Mouse (Mus musculus) layer of hippocampus, postnatal 14 days (tissue): ENCODE measurements around the gene Birc5. TPM values are rescaled to one million over a fixed set of nuclear protein-coding genes. Genes with fewer than 3 reads are reported as not detected.
"Not testable (repeated sequence)": the region's sequence is repeated elsewhere in the genome, so short reads cannot be mapped to it uniquely, and the experiment has no call there.

ENCODE experiments used
- DNase-seq, 2 experiments: peaks; one replicate each; pipeline ENCODE4 v3.0.0; 2021 to 2022; ENCODE audit warnings: low spot score in 2 of 2, mixed read lengths in 1 of 2
- total RNA-seq, 2 experiments: library from RNA; stranded (reverse); gene quantifications; 2 replicates each; pipeline ENCODE4 v1.2.3; 2021

The Birc5 gene
- total RNA-seq, 2 experiments from 2014 or later = 2.1 to 3.4 TPM

DNA sequence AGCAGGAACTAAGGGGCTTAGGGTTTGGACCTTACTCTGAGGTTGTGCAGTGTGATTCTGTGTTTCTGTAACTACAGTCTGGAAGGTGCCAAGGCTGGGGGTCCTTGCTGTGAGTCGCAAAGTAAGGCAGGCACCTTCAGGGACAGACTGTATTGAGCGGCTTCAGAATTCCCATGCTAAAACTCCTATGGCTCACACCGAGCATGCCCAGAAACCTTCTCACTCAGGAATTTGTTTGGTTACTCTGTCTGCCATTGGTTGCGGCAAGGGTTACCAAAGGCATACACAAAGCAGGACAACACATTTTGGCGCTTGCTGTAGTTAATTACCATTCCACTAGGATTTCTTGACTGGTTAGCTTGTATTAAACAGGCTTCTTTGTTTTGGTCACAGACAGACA lies 22.9 kb upstream of the Birc5 start:
- DNase-seq = no peak

GRCm38 (mm10) chr11:117826916-117827315 lies 22.1 kb upstream of the Birc5 start:
- DNase-seq = no peak

- DNase-seq = no peak
Measured at GRCm38 (mm10) chr11:117827386-117827785, 21.7 kb upstream of the Birc5 start.

DNA sequence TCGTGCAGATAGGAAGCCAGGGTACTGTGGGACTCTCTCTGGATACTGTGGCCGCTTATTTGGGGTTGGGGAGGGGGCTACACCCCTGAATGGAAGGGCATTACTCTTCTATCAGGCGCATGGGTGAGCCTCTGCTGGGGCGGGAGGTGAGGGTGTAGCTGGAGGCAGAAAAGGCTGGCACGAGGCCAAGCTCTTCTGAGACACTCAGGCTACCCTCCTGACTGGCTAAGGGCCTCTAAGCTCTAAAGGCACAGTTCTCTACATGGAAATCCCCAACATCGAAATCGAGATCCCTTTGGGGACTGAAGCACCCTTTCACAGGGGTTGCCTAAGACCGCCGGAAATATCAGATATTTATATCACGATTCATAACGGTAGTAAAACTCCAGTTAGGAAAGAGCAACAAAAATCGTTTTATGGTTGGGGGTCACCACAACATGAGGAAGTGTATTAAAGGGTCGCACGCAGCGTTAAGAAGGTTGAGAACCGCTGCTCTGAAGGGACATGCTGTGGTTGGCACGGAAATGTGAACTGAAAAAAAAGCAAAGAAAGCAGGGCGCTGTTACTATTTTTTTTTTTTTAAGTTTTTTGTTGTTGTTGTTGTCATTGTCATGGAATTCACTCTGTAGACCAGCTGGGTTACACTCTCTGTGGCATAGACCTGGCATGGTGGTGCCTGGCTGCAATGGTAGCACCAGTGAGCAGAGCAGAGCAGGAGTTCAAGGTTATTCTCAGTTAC lies 20.7 kb upstream of the Birc5 start:
- no peak for DNase-seq

DNA sequence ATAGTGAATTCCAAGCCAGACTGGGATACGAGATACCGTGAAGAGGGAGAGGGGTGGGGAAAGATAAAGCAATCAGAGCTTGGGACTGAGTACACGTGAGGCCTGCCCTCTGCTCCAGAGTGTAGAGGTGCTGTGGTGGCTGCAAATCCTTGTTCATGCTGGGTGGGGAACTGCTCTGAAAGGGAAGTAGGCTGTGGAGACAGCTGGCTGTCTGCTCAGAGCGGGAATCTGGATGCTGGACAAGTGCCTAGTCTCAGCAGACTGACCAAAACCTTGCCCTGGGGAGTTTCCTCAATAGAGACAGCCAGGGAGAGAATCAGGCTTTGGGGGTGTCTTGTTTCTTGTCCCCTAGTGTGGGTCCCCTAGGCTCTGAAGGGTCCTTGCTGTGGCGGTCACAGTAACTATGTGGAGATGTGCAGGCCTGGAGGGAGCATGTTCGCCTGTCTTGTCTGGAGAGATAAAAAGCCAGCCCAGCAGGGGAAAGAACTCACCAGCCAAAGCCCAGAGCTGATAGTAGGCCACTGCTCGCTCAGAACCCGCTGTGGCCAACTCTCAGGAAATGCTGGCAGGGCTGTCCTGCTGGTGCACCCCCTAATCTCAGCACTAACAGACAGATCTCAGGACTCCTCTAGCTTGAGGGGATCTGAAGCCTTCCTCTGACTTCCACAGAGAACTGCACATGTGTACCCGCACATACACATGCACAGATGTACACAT lies 20.0 kb upstream of the Birc5 start:
- no peak for DNase-seq

GRCm38 (mm10) chr11:117829671-117830215 lies 19.3 kb upstream of the Birc5 start:
- DNase-seq = no peak

- no peak for DNase-seq
Measured at GRCm38 (mm10) chr11:117830401-117830800, 18.6 kb upstream of the Birc5 start.

DNA sequence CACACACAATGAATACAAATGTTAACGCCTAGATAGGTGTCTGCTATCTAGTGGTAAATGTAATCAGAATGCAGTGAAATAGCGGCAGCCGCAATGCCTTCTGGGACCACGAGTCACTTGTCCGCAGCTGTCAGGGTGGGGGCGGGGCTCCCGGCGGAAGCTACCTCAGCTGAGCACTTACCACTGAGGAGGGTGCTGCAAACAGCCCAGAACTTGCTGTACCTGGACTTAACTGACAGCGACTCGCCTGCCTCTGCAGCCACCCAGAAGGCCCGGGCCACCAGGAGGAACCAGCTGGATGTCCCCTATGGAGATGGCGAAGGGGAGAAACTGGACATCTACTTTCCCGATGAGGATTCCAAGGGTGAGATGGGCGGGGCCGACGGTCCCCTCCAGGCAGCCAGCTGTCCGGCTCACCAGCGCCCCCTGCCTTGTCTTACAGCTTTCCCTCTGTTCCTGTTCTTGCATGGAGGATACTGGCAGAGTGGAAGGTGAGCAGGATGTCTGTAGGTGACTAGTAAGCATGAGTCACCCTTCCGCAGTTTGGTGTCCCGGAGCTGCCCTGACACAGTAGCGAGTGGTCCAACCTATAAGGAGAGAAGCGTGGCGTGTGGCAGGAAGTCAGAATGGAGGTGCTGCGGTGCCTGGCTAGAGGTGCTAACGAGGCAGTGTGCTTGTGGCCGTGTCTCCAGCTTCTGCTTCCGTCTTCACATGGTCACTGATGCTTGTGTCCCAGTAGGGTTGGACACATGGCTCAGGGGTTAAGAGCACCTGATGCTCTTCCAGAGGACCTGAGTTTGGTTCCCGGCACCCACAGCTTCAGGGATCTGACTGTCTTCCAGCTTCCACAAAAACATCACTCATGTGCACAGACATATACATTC lies 16.7 kb upstream of the Birc5 start:
- DNase-seq = peak in 1 of 2 experiments; percentile 55

DNA sequence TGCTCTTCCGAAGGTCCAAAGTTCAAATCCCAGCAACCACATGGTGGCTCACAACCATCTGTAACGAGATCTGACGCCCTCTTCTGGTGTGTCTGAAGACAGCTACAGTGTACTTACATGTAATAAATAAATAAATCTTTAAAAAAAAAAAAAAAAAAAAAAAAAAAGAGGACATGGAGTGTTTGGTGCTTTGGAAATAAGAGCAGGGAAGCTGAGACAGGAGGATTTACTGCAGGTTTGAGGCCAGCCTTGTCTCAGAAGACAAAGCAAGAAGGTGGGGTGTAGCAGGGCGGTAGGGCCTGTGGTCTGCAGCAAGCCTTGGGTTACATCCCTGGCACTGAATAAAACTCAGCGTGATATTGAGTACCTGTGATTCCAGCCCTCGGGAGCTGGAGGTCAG lies 15.5 kb upstream of the Birc5 start:
- not testable (repeated sequence) for DNase-seq

DNA sequence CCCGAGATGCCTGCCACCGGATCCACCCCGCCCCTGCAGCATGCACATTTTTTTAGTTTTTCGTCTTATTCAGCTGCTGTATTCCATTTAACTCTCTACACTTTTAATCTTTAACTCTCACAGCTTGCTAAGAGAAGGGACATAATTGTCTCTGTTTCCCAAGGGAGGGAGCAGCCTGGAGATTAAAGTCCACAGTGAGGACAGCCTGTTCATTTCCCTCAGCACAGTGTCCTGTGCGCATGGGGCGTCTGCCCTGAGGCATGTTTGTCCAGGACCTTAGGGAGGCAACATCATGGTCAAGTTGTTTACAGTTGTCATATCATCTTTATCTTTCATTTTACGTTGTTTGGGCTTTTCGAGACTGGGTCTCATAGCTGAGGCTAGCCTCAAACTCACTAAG lies 15.0 kb upstream of the Birc5 start:
- DNase-seq = no peak

DNA sequence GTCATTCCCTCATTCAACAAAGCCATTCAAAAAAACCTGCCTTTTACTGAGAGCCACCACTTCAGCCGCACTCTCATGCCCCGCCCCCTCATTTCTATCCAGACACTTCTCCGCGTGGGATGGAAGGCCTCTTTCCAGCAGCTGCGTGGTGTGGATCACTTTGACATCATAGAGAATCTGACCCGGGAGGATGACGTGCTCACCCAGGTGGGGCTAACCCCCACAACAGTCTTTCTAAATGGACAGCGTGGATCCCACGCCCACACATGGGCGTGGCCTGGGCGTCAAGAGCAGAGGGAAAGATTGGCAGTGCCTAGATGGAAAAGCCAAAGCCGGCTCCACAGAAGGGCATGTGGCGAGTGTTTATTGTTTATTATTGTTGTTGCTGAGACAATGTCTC lies 12.7 kb upstream of the Birc5 start:
- peak in 1 of 2 experiments; percentile 29 for DNase-seq

DNA sequence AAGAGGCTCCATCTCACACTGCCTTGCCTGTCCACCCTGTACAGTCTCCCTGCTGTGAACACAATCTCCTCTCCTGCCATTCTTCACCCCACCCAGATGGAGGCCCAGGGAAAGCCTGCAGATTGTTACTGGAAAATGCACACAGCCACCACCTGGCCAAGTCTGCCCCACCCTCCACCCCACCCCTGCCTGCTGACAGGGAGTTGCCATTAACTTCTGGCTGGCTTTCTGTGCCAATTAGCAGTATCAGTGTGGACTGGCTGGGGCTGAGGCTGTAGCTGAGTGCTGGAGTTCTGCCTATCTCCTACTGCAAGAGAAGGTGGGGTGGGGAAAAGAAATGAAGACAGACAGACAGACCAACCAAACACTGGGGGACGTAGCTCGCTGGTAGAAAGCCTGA lies 10.5 kb upstream of the Birc5 start:
- no peak for DNase-seq

- no peak for DNase-seq
Measured at GRCm38 (mm10) chr11:117839021-117839420, 10.0 kb upstream of the Birc5 start.

GRCm38 (mm10) chr11:117840910-117841309 lies 8.1 kb upstream of the Birc5 start:
- DNase-seq = no peak

DNA sequence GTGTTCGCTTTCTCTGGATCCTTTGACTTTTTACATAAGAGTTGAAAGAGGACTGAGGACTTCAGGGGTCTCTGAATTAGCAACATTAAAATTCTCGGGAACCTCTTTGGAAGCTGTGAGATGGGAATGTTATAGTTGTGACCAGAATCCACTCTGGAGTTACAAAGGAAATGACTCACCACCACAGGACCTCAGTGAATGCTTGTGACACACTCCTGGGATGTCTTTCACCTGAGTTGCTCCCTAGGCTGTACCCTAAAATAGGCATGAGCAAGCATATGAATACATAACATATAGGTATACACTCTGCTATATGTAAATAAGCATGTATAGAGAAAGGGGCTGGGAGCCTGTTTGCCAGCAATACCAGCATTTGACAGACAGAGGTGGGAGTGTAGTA lies 5.6 kb upstream of the Birc5 start:
- DNase-seq = no peak

- DNase-seq = no peak
Measured at GRCm38 (mm10) chr11:117844997-117845396, 4.1 kb upstream of the Birc5 start.

DNA sequence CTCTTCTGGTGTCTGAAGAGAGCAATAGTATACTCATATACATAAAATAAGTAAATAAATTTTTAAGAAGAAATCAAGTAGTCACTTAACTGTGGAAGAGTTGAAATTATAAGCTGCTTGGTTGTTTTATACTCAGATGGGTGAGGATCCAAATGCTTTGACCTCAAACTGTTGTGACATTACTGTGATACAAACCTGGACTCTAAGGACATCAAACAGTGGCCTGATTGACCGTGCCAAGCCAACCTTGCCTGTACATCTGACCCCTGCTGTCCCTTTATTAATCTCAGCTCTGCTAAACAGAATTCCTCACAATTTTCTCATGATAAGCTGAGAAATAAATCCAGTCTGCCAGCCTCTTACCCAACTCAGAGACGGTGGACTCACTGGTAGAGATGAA lies 3.4 kb upstream of the Birc5 start:
- DNase-seq = no peak

- DNase-seq = no peak
Measured at GRCm38 (mm10) chr11:117846640-117847039, 2.4 kb upstream of the Birc5 start.

DNA sequence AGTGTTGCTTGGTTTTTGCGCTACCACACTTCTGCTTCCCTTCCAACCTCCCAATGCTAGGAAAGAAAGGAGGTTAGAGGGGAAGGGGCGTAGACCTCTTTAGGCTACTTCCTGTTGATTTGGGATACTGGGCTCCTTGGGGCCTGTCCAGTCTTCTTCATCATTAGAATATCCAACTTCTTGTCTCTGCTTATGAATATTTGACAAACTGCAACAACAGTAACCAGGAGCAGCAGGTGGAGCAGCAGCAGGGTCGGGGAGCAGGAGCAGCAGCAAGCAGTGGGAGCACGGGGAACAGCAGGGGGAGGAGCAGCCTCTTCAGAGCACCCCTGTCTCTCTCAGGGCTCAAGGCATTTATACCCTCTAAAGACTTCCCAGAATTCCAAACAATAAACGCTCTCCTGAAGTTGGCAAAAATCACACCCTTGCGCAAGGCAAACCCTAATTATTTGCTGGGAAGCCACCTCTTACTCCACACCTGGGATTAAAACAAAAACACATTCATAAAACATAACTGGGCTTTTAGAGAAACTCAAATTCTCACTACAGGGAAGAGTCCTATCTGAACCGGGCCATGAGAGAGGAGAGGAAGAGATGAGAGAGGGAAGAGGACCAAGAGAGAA lies 1.3 kb upstream of the Birc5 start:
- no peak for DNase-seq

DNA sequence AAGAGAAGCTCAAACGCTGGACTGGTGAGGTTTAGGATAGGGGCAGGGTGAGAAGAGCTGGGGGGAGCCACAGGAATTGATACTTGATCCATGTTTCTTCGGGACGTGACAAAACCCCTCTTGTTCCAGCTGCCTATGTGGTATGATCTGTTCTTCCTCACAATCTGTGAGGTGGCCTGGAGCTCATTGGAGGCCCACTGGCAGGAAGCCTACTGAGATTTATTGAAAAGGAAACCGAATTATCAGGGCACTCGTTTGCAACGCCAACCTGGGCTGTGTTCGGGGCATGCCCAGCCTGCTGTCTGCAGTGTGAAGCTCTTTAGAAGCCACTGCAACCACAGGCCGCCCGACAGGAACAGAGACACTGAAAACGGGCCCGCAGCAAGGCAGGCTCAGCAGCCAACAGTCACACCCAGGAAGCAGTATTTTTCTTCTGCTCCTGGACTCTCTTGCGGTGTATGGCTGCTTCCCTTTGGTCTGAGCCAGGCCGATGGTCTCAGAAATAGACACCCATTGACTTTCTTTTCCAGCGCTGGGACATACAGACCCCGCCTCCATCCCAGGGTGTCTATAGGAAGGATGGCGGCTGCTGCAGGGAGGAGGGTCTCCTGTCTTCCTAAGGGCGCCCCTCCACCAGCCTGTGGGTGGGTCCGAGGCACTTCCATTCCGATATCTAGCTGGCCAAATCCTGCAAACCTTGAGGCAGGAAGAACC lies 623 bp upstream of the Birc5 start:
- peak in 1 of 2 experiments; percentile 49 for DNase-seq
